Mouse (Mus musculus) lung, postnatal 0 days (tissue): ENCODE data around the gene Ipo13. TPM values are rescaled to one million over a fixed set of nuclear protein-coding genes. Genes with fewer than 3 reads are reported as not detected.
A peak's percentile ranks its signal among the peaks of the same experiment; 100 is the strongest.

ENCODE experiments used
- ATAC-seq: fragments of 200-750 bp; cut with Nextera tagmentation; 2 replicates; pipeline ENCODE4 v1.8.0; 2017; ENCODE audit warnings: moderate library complexity
- DNase-seq: peaks from one replicate; pipeline ENCODE4 v3.0.0-alpha.2; 2016; ENCODE audit warnings: low spot score
- H3K27ac ChIP-seq: fragments of 300-500 bp; sonication (generic); 2 replicates; pipeline ENCODE4 v1.5.1; 2014; ENCODE audit warnings: antibody characterized with exemption, mild to moderate bottlenecking, low read length, mixed read lengths
- H3K27me3 ChIP-seq: fragments of 300-500 bp; sonication (generic); replicated peaks from 2 replicates; pipeline ENCODE4 v1.6.1; 2014; ENCODE audit warnings: low read length, mixed read lengths; ENCODE audit not compliant: insufficient read depth
- H3K36me3 ChIP-seq: fragments of 300-500 bp; sonication (generic); 2 replicates; pipeline ENCODE4 v1.6.1; 2014; ENCODE audit warnings: low read length, mixed read lengths; ENCODE audit not compliant: insufficient read depth
- H3K4me1 ChIP-seq: fragments of 300-500 bp; sonication (generic); 2 replicates; pipeline ENCODE4 v1.6.1; 2014; ENCODE audit warnings: antibody characterized with exemption, low read depth, low read length, mixed read lengths; ENCODE audit not compliant: insufficient read depth
- H3K4me2 ChIP-seq: fragments of 300-500 bp; sonication (generic); replicated peaks from 2 replicates; pipeline ENCODE4 v1.6.1; 2014; ENCODE audit warnings: low read depth, mild to moderate bottlenecking, low read length, moderate library complexity, mixed read lengths
- H3K4me3 ChIP-seq: fragments of 300-500 bp; sonication (generic); 2 replicates; pipeline ENCODE4 v1.5.1; 2014; ENCODE audit warnings: low read depth, low read length
- H3K9ac ChIP-seq: fragments of 300-500 bp; sonication (generic); replicated peaks from 2 replicates; pipeline ENCODE4 v1.6.1; 2014; ENCODE audit warnings: low read depth, mild to moderate bottlenecking
- H3K9me3 ChIP-seq: fragments of 300-500 bp; sonication (generic); 2 replicates; pipeline ENCODE4 v1.6.1; 2016; ENCODE audit warnings: low read length, mixed read lengths
- CTCF ChIP-seq: IDR thresholded peaks from 2 replicates; pipeline ENCODE4 v1.5.1; 2016; ENCODE audit warnings: antibody characterized with exemption, mild to moderate bottlenecking
- EP300 ChIP-seq: IDR thresholded peaks from 2 replicates; pipeline ENCODE4 v1.6.1; 2016; ENCODE audit warnings: antibody characterized with exemption, mild to moderate bottlenecking, control low read depth
- WGBS: fragments of 180-500 bp; shearing (Covaris S2); extraction: QIAGEN DNeasy Blood & Tissue Kit; methylation state at CpG from one replicate; pipeline ENCODE4 v1.1.7; 2014; 5-methylcytosine and 5-hydroxymethylcytosine counted together
- polyA plus RNA-seq: library from polyadenylated mRNA; unstranded; fragments of >200 nt; fragmentation: Nextera tagmentation; extraction: Ambion mirVana; gene quantifications from 2 replicates; pipeline ENCODE4 v1.2.1, GENCODE M21; 2015

The Ipo13 gene
- polyA plus RNA-seq, 1 experiment from 2014 or later: 35.6 TPM

DNA sequence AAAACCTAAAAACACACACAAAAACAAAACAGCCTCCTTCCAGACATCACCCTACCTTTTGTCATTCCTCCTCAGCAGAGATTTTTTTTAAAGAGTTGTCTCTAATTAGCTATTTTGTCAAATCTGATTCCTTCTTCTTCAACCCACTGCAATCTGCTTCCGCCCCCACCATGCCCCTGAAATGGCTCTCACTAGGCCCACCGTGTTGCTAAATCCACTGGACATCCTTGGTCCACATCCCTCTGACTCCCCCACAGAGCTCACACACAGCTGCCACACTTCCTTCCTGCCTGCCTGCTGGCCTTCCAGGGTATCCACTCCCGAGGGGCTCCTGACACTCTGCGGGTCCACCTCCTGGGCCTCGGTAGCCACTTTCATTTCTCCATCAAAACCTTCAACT is 36.1 kb downstream of the Ipo13 start:
- no peak for DNase-seq
- ATAC-seq: no peak
- Histone ChIP-seq H3K4me1 (0 out of 2 replicates have a peak, but pooled peaks cover 3% of the 10 kb centered on the region), H3K27ac (no peak overlapping the region), H3K4me3 (no peak overlapping the region), H3K36me3 (no peaks in the 10 kb centered on the region), H3K4me2 (no peak overlapping the region), H3K9ac (no peak overlapping the region), H3K9me3 (no peaks in the 10 kb centered on the region), H3K27me3 (no peaks in the 10 kb centered on the region)
- 66% methylated on average over 5 of the region's 5 CpGs for WGBS
- TF ChIP-seq EP300 (no peak), CTCF (no peak)

DNA sequence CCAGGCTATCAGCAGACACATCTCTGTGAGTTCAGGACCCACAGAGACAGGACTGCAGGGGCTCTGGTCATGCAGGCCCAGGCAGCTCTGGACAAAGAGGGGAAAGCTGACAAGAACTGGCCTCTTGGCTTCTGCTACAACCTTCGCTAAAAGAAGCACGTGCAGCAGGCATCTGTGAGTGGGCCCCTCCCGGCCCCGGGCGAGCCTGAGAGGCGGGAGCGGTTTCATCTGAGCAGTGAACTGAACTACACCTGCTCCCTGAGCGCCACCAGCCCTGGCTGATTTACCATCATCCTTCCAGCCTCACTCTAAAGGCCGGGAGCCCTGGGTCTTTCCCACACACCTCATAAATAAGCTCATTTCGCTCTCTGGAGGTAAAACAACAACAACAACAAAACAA is 36.5 kb downstream of the Ipo13 start:
- Histone ChIP-seq H3K36me3 (no peaks in the 10 kb centered on the region), H3K4me3 (no peak overlapping the region), H3K27ac (no peak overlapping the region), H3K27me3 (no peaks in the 10 kb centered on the region), H3K9ac (no peak overlapping the region), H3K9me3 (no peaks in the 10 kb centered on the region), H3K4me1 (no peaks in the 10 kb centered on the region), H3K4me2 (no peak overlapping the region)
- WGBS: 54% methylated on average over 9 of the region's 10 CpGs
- DNase-seq: no peak
- no peak for ATAC-seq
- TF ChIP-seq EP300: no peak
- no peak for TF ChIP-seq CTCF

DNA sequence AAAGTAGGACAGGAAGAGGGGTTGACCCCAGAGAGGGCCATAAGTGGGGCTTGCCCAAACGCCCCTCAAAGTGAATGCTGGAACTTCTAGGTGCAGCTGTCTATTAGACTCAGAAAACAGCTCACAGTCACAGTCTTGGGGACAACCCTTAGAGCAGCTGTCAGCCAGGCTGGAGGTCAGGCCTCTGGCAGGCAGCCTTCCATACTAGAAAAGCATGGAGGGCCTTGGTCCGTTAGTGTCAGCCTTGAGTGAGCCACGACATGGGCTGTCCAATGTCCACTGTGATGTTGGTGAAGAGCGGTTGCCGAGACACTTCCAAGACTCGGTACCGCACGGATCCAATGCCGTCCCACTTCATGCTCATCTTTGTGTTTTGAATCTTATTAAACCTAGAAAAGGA is 41.2 kb downstream of the Ipo13 start:
- no peaks in the 10 kb centered on the region for H3K9me3 ChIP-seq
- H3K4me1 ChIP-seq: no peaks in the 10 kb centered on the region
- H3K4me3 ChIP-seq: no peak overlapping the region
- H3K9ac ChIP-seq: no peak overlapping the region
- DNase-seq (no peak), ATAC-seq (no peak)
- no peaks in the 10 kb centered on the region for H3K27me3 ChIP-seq
- no peaks in the 10 kb centered on the region for H3K36me3 ChIP-seq
- H3K27ac ChIP-seq: no peak overlapping the region
- no peak overlapping the region for H3K4me2 ChIP-seq
- no peak for TF ChIP-seq EP300
- no peak for TF ChIP-seq CTCF
- WGBS: 86% methylated on average over 9 of the region's 9 CpGs

DNA sequence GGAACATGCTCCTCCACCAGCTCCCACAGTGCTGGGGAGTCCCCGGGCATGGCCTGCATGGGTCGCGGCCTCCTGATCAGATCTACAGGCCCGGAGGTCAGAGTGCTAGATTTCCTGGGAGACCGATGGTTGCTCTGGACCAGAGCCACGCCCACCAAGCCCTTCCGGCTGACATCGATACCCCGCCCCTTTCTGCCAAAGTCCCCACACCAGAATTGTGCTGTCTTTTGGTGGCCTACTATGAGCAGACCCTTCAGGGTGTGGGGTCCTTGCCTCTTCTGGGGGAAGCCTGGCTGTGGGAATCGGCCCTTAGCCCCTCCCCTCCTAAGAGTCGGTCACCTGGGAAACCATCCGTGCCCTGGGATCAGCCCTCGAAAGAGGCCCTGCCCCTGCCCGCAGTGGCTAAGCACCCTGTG is 42.3 kb downstream of the Ipo13 start, which contains the start of gene Ccdc24:
Ccdc24 (minus strand) TSS at position 87 of the 416 bp plus-strand sequence.
- no peak within 1 kb of the TSS for H3K9ac ChIP-seq
- no peaks in the 10 kb centered on the region for H3K4me1 ChIP-seq
- TF ChIP-seq EP300: no peak
- no peak for TF ChIP-seq CTCF
- H3K4me3 ChIP-seq: no peak within 1 kb of the TSS
- peak within 1 kb of the TSS; percentile 30 for H3K4me2 ChIP-seq
- no peaks in the 10 kb centered on the region for H3K36me3 ChIP-seq
- peak; percentile 48 for DNase-seq
- no peak within 1 kb of the TSS for H3K27ac ChIP-seq
- no peaks in the 10 kb centered on the region for H3K27me3 ChIP-seq
- 10% methylated on average over 14 of the region's 14 CpGs for WGBS
- no peaks in the 10 kb centered on the region for H3K9me3 ChIP-seq
- ATAC-seq: peak; percentile 40

DNA sequence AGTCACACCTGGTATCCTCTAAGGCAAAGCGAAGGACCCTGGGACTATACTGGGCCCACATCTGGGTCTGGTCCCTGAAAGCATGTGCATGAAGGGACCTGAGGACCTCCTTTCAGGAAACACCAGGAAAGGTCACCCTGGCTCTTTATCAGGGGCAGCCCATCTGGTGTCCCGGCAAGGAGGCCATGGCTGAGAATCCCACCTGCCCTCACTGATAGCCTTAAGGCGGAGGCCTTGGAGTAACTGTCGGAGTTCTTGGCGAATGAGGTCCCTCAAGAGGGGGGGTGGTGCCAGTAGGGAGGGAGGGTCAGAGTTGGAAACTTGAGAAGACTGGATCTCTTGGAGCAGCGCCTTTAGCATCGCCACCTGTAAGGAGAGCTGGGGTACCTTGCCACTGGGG is 43.0 kb downstream of the Ipo13 start:
- DNase-seq (no peak), ATAC-seq (0 out of 2 replicates have a peak, but pooled peaks have one; percentile 11)
- no peaks in the 10 kb centered on the region for H3K27me3 ChIP-seq
- TF ChIP-seq CTCF: no peak
- no peak for TF ChIP-seq EP300
- H3K27ac ChIP-seq: no peak overlapping the region
- no peaks in the 10 kb centered on the region for H3K36me3 ChIP-seq
- 48% methylated on average over 7 of the region's 7 CpGs for WGBS
- H3K4me1 ChIP-seq: no peaks in the 10 kb centered on the region
- H3K9me3 ChIP-seq: no peaks in the 10 kb centered on the region
- H3K4me3 ChIP-seq: no peak overlapping the region
- no peak overlapping the region for H3K9ac ChIP-seq
- H3K4me2 ChIP-seq: no peak overlapping the region

DNA sequence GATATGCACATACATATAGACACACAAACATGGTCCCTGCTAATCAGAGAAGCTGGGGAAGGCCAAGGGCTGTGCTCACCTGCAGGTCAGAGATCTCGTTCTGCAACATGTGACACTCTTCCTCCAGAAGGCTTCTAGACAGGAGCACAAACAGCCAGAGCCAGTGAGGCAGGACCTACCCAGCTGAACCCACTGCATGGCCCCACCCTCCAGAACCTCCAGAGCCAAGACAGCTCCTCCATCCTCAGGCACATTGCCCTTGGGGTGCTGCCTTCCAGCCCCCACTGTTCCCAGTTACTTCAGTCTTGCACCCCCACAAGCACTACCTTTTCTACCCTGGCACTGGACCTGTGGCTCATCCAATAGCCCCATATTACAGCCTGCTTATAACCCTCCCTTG is 44.4 kb downstream of the Ipo13 start:
- Histone ChIP-seq H3K9ac (no peak overlapping the region), H3K27me3 (no peaks in the 10 kb centered on the region), H3K27ac (no peak overlapping the region), H3K9me3 (no peaks in the 10 kb centered on the region), H3K36me3 (no peaks in the 10 kb centered on the region), H3K4me2 (no peak overlapping the region), H3K4me1 (no peaks in the 10 kb centered on the region), H3K4me3 (no peak overlapping the region)
- no peak for TF ChIP-seq CTCF
- TF ChIP-seq EP300: no peak
- no peak for ATAC-seq
- WGBS: 40% methylated on average over 1 of the region's 1 CpGs
- no peak for DNase-seq

DNA sequence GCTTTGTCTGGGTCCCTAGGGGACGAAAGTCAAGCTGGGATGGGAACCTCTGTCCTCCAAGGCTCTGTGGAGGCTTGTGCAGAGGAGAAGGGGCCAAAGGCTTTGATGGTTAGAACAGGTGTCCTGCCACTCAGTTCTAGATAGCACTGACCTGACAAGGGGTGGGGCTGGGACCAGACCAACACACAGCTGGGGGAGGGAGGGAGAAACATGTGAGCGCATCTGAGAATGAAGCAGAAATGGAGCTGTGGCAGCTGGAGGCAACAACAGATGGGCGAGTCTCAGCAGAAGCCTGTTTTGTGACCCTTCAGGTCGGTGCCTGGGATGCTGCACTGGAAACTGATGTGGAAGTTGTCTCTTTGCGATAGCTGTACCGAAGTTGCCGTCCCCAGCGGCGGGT is 45.5 kb downstream of the Ipo13 start:
- H3K9ac ChIP-seq: no peak overlapping the region
- DNase-seq: no peak
- whole genome bisulfite sequencing: 74% methylated on average over 9 of the region's 9 CpGs
- no peak overlapping the region for H3K27ac ChIP-seq
- no peaks in the 10 kb centered on the region for H3K36me3 ChIP-seq
- ATAC-seq: no peak
- H3K27me3 ChIP-seq: no peaks in the 10 kb centered on the region
- H3K9me3 ChIP-seq: no peaks in the 10 kb centered on the region
- no peaks in the 10 kb centered on the region for H3K4me1 ChIP-seq
- no peak overlapping the region for H3K4me2 ChIP-seq
- TF ChIP-seq EP300 (no peak), CTCF (no peak)
- H3K4me3 ChIP-seq: no peak overlapping the region
